ENCODE assay signal across 7 mouse cellular contexts in genomic region chr16:89765470-89765869, GRCm38 (mm10).
DNase-seq lines count a peak whose midpoint lies in the region; ATAC-seq lines count a peak whose summit lies in the region.

No protein-coding gene starts in this region.

- no peaks in the 10 kb centered on the region for H3K4me1 ChIP-seq in hindbrain, embryonic 14.5 days (replicated peaks; ENCODE audit: control insufficient read depth, insufficient read depth, low read length)
- H3K4me1 ChIP-seq in hindbrain, embryonic 16.5 days (ENCODE audit: control insufficient read depth, insufficient read depth, low read depth, low read length): no peaks in the 10 kb centered on the region
- peaks cover 4% of the 10 kb centered on the region; the same call in 1 of the 2 replicates for H3K4me1 ChIP-seq in forebrain, embryonic 14.5 days (ENCODE audit: control insufficient read depth, insufficient read depth, low read length)
- no peaks in the 10 kb centered on the region for H3K4me1 ChIP-seq in midbrain, embryonic 11.5 days (ENCODE audit: control insufficient read depth, insufficient read depth, low read length)

- no peak overlapping the region for H3K4me2 ChIP-seq in hindbrain, embryonic 14.5 days (replicated peaks)
- no peak overlapping the region for H3K4me2 ChIP-seq in hindbrain, embryonic 16.5 days (ENCODE audit: low read length)
- no peak overlapping the region for H3K4me2 ChIP-seq in forebrain, embryonic 14.5 days (ENCODE audit: low read length)
- no peak overlapping the region for H3K4me2 ChIP-seq in midbrain, embryonic 11.5 days

- H3K9me3 ChIP-seq in hindbrain, embryonic 14.5 days (ENCODE audit: control insufficient read depth, low read length): peaks cover 21% of the 10 kb centered on the region
- H3K9me3 ChIP-seq in hindbrain, embryonic 16.5 days (ENCODE audit: control insufficient read depth, low read length): peaks cover 6% of the 10 kb centered on the region
- peaks cover 13% of the 10 kb centered on the region for H3K9me3 ChIP-seq in forebrain, embryonic 14.5 days (replicated peaks; ENCODE audit: control insufficient read depth, low read length)
- peaks cover 11% of the 10 kb centered on the region for H3K9me3 ChIP-seq in midbrain, embryonic 11.5 days (ENCODE audit: control insufficient read depth, low read length)

- H3K9ac ChIP-seq in hindbrain, embryonic 14.5 days: no peak overlapping the region
- H3K9ac ChIP-seq in hindbrain, embryonic 16.5 days (ENCODE audit: low read depth, low read length): no peak overlapping the region
- H3K9ac ChIP-seq in forebrain, embryonic 14.5 days (ENCODE audit: low read length): no peak overlapping the region
- H3K9ac ChIP-seq in midbrain, embryonic 11.5 days (ENCODE audit: low read length): no peak overlapping the region

- H3K27ac ChIP-seq in hindbrain, embryonic 14.5 days: no peak overlapping the region
- no peak overlapping the region for H3K27ac ChIP-seq in hindbrain, embryonic 16.5 days (ENCODE audit: low read depth, low read length)
- H3K27ac ChIP-seq in forebrain, embryonic 14.5 days (ENCODE audit: low read depth, low read length): no peak overlapping the region
- no peak overlapping the region for H3K27ac ChIP-seq in midbrain, embryonic 11.5 days (ENCODE audit: low read depth, low read length)

- 11% methylated on average over 8 of the region's 8 CpGs for WGBS in hindbrain, embryonic 14.5 days
- 10% methylated on average over 8 of the region's 8 CpGs for WGBS in hindbrain, embryonic 16.5 days
- 10% methylated on average over 8 of the region's 8 CpGs for WGBS in forebrain, embryonic 14.5 days
- 10% methylated on average over 8 of the region's 8 CpGs for WGBS in midbrain, embryonic 11.5 days

- no peak overlapping the region for H3K4me3 ChIP-seq in hindbrain, embryonic 14.5 days (replicated peaks; ENCODE audit: low read length)
- no peak overlapping the region for H3K4me3 ChIP-seq in hindbrain, embryonic 16.5 days (ENCODE audit: low read length)
- H3K4me3 ChIP-seq in forebrain, embryonic 14.5 days (ENCODE audit: low read depth, low read length): no peak overlapping the region
- H3K4me3 ChIP-seq in midbrain, embryonic 11.5 days (ENCODE audit: low read depth, low read length): no peak overlapping the region

- DNase-seq in hindbrain, embryonic 14.5 days (ENCODE audit: low spot score): peak; percentile 77
- DNase-seq in urinary bladder, postnatal 14 days (ENCODE audit: low spot score): peak; percentile 15
- no peak for DNase-seq in urinary bladder, postnatal 10 days (ENCODE audit: low spot score)
- DNase-seq in forebrain, embryonic 14.5 days (ENCODE audit: low spot score): peak; percentile 80
- DNase-seq in midbrain, embryonic 11.5 days (ENCODE audit: low spot score, missing footprints): peak; percentile 88
- DNase-seq in urinary bladder, adult 2 months (ENCODE audit: low spot score): no peak

- no peaks in the 10 kb centered on the region for H3K27me3 ChIP-seq in hindbrain, embryonic 14.5 days (ENCODE audit: control insufficient read depth, insufficient read depth, low read length)
- H3K27me3 ChIP-seq in hindbrain, embryonic 16.5 days (replicated peaks; ENCODE audit: control insufficient read depth, insufficient read depth, low read length): no peaks in the 10 kb centered on the region
- no peaks in the 10 kb centered on the region for H3K27me3 ChIP-seq in forebrain, embryonic 14.5 days (replicated peaks; ENCODE audit: control insufficient read depth, insufficient read depth, low read length)
- H3K27me3 ChIP-seq in midbrain, embryonic 11.5 days (ENCODE audit: control insufficient read depth, insufficient read depth, low read length): no peaks in the 10 kb centered on the region

- no peak for ATAC-seq in hindbrain, embryonic 14.5 days (ENCODE audit: low FRiP score)
- no peak for ATAC-seq in hindbrain, embryonic 16.5 days
- no peak; the same call in 1 of the 2 replicates for ATAC-seq in forebrain, embryonic 14.5 days
- ATAC-seq in midbrain, embryonic 11.5 days (ENCODE audit: low FRiP score): no peak; the same call in 1 of the 2 replicates

- no peaks in the 10 kb centered on the region for H3K36me3 ChIP-seq in hindbrain, embryonic 14.5 days (replicated peaks; ENCODE audit: control insufficient read depth, insufficient read depth)
- H3K36me3 ChIP-seq in hindbrain, embryonic 16.5 days (ENCODE audit: control insufficient read depth, insufficient read depth, low read length): no peaks in the 10 kb centered on the region
- H3K36me3 ChIP-seq in forebrain, embryonic 14.5 days (ENCODE audit: control insufficient read depth, insufficient read depth, low read length): no peaks in the 10 kb centered on the region
- H3K36me3 ChIP-seq in midbrain, embryonic 11.5 days (ENCODE audit: control insufficient read depth, insufficient read depth, low read length): no peaks in the 10 kb centered on the region

Comparison
In these comparisons a context has a peak if more than half of its experiments do, and no peak if none do; other contexts are left out.
1. DNase-seq: peak in hindbrain, embryonic 14.5 days (single experiment), urinary bladder, postnatal 14 days (single experiment), forebrain, embryonic 14.5 days (single experiment) and midbrain, embryonic 11.5 days (single experiment); none in urinary bladder, postnatal 10 days (single experiment) and urinary bladder, adult 2 months (single experiment).